Mouse (Mus musculus) CH12.LX (cell line): Measurements from ENCODE around the gene Tpsb2.

ENCODE experiments used
- CTCF ChIP-seq, 2 experiments: IDR thresholded peaks in 1 of 2; conservative IDR thresholded peaks in 1 of 2; 2 replicates each; pipeline ENCODE4 v1.5.1; 2011 to 2012; ENCODE audit warnings: low read depth in 2 of 2, low read length in 2 of 2, improper control_type of control experiment in 1 of 2, inconsistent platforms in 1 of 2, mild to moderate bottlenecking in 1 of 2, moderate library complexity in 1 of 2
- EP300 ChIP-seq: IDR thresholded peaks from 2 replicates; pipeline ENCODE4 v1.6.1; 2011; ENCODE audit warnings: low read length, improper control_type of control experiment
- PAX5 ChIP-seq: IDR thresholded peaks from 2 replicates; pipeline ENCODE4 v1.6.1; 2012; ENCODE audit warnings: low read length, inconsistent platforms, mixed read lengths
- POLR2AphosphoS2 ChIP-seq: IDR thresholded peaks from 2 replicates; pipeline ENCODE4 v1.6.1; 2011; ENCODE audit warnings: low read depth, low read length, improper control_type of control experiment
- SIN3A ChIP-seq: IDR thresholded peaks from 2 replicates; pipeline ENCODE4 v1.6.1; 2012; ENCODE audit warnings: low read length, improper control_type of control experiment, inconsistent platforms
- USF1 ChIP-seq: IDR thresholded peaks from 2 replicates; pipeline ENCODE4 v1.6.1; 2014; ENCODE audit warnings: low read depth, mild to moderate bottlenecking, inconsistent platforms, low read length, improper control_type of control experiment

DNA sequence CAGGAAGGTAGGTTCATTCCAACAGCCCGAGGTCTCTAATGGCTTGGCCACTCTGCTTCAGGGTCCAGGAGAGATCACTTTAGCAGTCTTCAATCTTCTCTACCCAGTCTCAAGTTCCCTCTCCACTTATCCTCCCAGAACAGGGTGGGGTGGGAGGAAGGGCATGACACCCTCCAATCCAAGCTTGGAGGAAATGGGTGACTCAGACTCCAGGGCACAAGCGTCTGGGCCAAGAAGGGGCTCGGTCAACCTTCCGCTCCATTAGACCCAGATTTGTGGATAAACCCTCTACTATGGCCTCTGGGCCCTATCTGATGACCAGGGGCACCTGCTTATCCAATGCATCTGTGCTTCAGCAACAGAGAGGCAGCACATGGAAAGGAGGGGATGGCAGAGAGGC, 20.6 kb upstream of the Tpsb2 start, which contains the start of gene Tpsab1:
- no peak for TF ChIP-seq SIN3A
- TF ChIP-seq CTCF (conservative IDR thresholded peaks at IDR 0.05 in 1 of 2, IDR thresholded peaks at IDR 0.05 in 1 of 2; ENCODE audit: low read depth in 2 of 2, low read length in 2 of 2): no peak
- TF ChIP-seq USF1: no peak
- no peak for TF ChIP-seq PAX5
- no peak for TF ChIP-seq POLR2AphosphoS2
- no peak for TF ChIP-seq EP300
